Mouse (Mus musculus) spleen, postnatal 14 days (tissue): ENCODE data around the gene Zdhhc24.
A peak's percentile ranks its signal among the peaks of the same experiment; 100 is the strongest.
"Not testable (repeated sequence)": the region's sequence is repeated elsewhere in the genome, so short reads cannot be mapped to it uniquely, and the experiment has no call there.

Experiments used
- DNase-seq, 2 experiments: peaks; one replicate each; pipeline ENCODE4 v3.0.0; 2021 to 2022; ENCODE audit warnings: low spot score in 2 of 2

Zdhhc24 gene

GRCm38 (mm10) chr19:4878405-4879323 is at the start of gene Zdhhc24:
Zdhhc24 (plus strand) TSS chr19:4878668.
- peak; percentile 94 to 95 for DNase-seq

GRCm38 (mm10) chr19:4829156-4829555 is 49.3 kb upstream of the Zdhhc24 start:
- no peak for DNase-seq

- no peak for DNase-seq
Measured at GRCm38 (mm10) chr19:4833977-4834376, 44.5 kb upstream of the Zdhhc24 start.

GRCm38 (mm10) chr19:4836096-4836495 is 42.4 kb upstream of the Zdhhc24 start:
- no peak for DNase-seq

GRCm38 (mm10) chr19:4837049-4837448 is 41.4 kb upstream of the Zdhhc24 start:
- no peak for DNase-seq

GRCm38 (mm10) chr19:4838526-4839140 is 39.8 kb upstream of the Zdhhc24 start:
- no peak for DNase-seq

- peak; percentile 90 to 91 for DNase-seq
Measured at GRCm38 (mm10) chr19:4839149-4839548, 39.3 kb upstream of the Zdhhc24 start, which contains the start of the genes Ccs and Ccdc87. Ccs (minus strand) TSS chr19:4839332. Ccdc87 (plus strand) TSS chr19:4839366.

GRCm38 (mm10) chr19:4840848-4841247 is 37.6 kb upstream of the Zdhhc24 start:
- DNase-seq = no peak

- no peak for DNase-seq
Measured at GRCm38 (mm10) chr19:4842611-4843010, 35.9 kb upstream of the Zdhhc24 start.

GRCm38 (mm10) chr19:4845846-4846245 is 32.6 kb upstream of the Zdhhc24 start:
- DNase-seq = no peak

GRCm38 (mm10) chr19:4847490-4847889 is 31.0 kb upstream of the Zdhhc24 start:
- DNase-seq = no peak

- DNase-seq = no peak
Measured at GRCm38 (mm10) chr19:4849800-4850199, 28.7 kb upstream of the Zdhhc24 start.

GRCm38 (mm10) chr19:4850281-4850680 is 28.2 kb upstream of the Zdhhc24 start:
- DNase-seq = no peak

GRCm38 (mm10) chr19:4854552-4855469 is 23.7 kb upstream of the Zdhhc24 start, which contains the start of gene Ctsf:
Ctsf (plus strand) TSS chr19:4855130.
- DNase-seq = peak; percentile 51 to 56

- DNase-seq = no peak
Measured at GRCm38 (mm10) chr19:4855470-4855820, 23.0 kb upstream of the Zdhhc24 start.

GRCm38 (mm10) chr19:4855951-4856350 is 22.5 kb upstream of the Zdhhc24 start:
- no peak for DNase-seq

GRCm38 (mm10) chr19:4859081-4859480 is 19.4 kb upstream of the Zdhhc24 start:
- peak; percentile 50 to 58 for DNase-seq

GRCm38 (mm10) chr19:4863048-4863447 is 15.4 kb upstream of the Zdhhc24 start:
- DNase-seq = no peak

GRCm38 (mm10) chr19:4865147-4865546 is 13.3 kb upstream of the Zdhhc24 start:
- DNase-seq = no peak

GRCm38 (mm10) chr19:4874613-4875012 is 3.9 kb upstream of the Zdhhc24 start:
- not testable (repeated sequence) for DNase-seq

GRCm38 (mm10) chr19:4876241-4876640 is 2.2 kb upstream of the Zdhhc24 start:
- DNase-seq = no peak

- no peak for DNase-seq
Measured at GRCm38 (mm10) chr19:4876755-4877154, 1.7 kb upstream of the Zdhhc24 start.
